Mouse (Mus musculus): ENCODE measurements around the gene Akr1c12. TPM values are rescaled to one million over a fixed set of nuclear protein-coding genes. Genes with fewer than 3 reads are reported as not detected.
"Not testable (repeated sequence)": the region's sequence is repeated elsewhere in the genome, so short reads cannot be mapped to it uniquely, and the experiment has no call there.

The Akr1c12 gene
- total RNA-seq (2021) = not detected

- no peak for DNase-seq
Measured at GRCm38 (mm10) chr13:4279284-4279683, at the start of gene Akr1c12. Akr1c12 (minus strand) TSS chr13:4279433.

GRCm38 (mm10) chr13:4318773-4319172 is 39.5 kb upstream of the Akr1c12 start:
- DNase-seq = no peak

- DNase-seq = no peak
Measured at GRCm38 (mm10) chr13:4313907-4314306, 34.7 kb upstream of the Akr1c12 start.

GRCm38 (mm10) chr13:4304861-4305565 is 25.8 kb upstream of the Akr1c12 start:
- no peak for DNase-seq

- no peak for DNase-seq
Measured at GRCm38 (mm10) chr13:4296991-4297390, 17.8 kb upstream of the Akr1c12 start.

GRCm38 (mm10) chr13:4281471-4282412 is 2.5 kb upstream of the Akr1c12 start:
- peak; percentile 56 for DNase-seq

- no peak for DNase-seq
Measured at GRCm38 (mm10) chr13:4277526-4277925, 1.7 kb downstream of the Akr1c12 start.

- DNase-seq = no peak
Measured at GRCm38 (mm10) chr13:4270860-4271259, 8.4 kb downstream of the Akr1c12 start.

- not testable (repeated sequence) for DNase-seq
Measured at GRCm38 (mm10) chr13:4265455-4265854, 13.8 kb downstream of the Akr1c12 start.

- DNase-seq = no peak
Measured at GRCm38 (mm10) chr13:4265047-4265446, 14.2 kb downstream of the Akr1c12 start.

GRCm38 (mm10) chr13:4264612-4265011 is 14.6 kb downstream of the Akr1c12 start:
- no peak for DNase-seq

GRCm38 (mm10) chr13:4257349-4257748 is 21.9 kb downstream of the Akr1c12 start:
- DNase-seq = no peak

- DNase-seq = not testable (repeated sequence)
Measured at GRCm38 (mm10) chr13:4256894-4257293, 22.3 kb downstream of the Akr1c12 start.

GRCm38 (mm10) chr13:4249347-4249746 is 29.9 kb downstream of the Akr1c12 start:
- DNase-seq = no peak

- peak; percentile 15 for DNase-seq
Measured at GRCm38 (mm10) chr13:4244861-4245559, 34.2 kb downstream of the Akr1c12 start.

GRCm38 (mm10) chr13:4233536-4234172 is 45.6 kb downstream of the Akr1c12 start:
- no peak for DNase-seq

GRCm38 (mm10) chr13:4233135-4233534 is 46.1 kb downstream of the Akr1c12 start:
- no peak for DNase-seq

- DNase-seq = no peak
Measured at GRCm38 (mm10) chr13:4230841-4231623, 48.2 kb downstream of the Akr1c12 start.

- peak; percentile 9 for DNase-seq
Measured at GRCm38 (mm10) chr13:4228441-4228840, 50.8 kb downstream of the Akr1c12 start, which contains the start of gene Akr1c19. Akr1c19 (plus strand) TSS chr13:4228700.
